Mouse (Mus musculus): ENCODE results near the gene Mss51.

DNA sequence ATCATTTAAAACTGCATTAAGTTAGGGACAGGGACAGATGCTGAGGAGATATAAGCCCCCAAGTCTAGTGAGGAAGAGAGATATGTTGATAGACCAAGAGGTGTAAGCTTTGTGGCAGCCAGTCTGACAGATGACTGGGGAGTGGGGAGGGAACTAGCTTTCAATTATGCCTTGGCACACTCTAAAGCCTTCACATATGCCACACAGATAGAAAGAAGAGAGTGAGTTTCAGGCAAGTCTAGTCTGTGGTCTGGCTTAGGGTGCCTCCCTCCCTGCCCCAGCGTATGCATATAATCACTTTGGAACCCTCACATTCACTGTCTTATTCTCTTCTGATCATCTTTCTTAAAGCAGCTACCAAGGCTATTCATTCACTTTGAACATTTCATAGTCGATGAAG lies 45.4 kb downstream of the Mss51 start:
- no peak for TF ChIP-seq CTCF (IDR thresholded peaks at IDR 0.05; ENCODE audit: extremely low read depth, insufficient read depth, insufficient read length, insufficient replicate concordance)
- no peak for TF ChIP-seq POLR2A (IDR thresholded peaks at IDR 0.05; ENCODE audit: low read depth, low read length)

Measured in spleen, adult 2 months (tissue).